Mouse (Mus musculus) thymus, adult 2 months (tissue): ENCODE measurements around the gene Cdkl3.

Experiments used
- CTCF ChIP-seq: fragments of 200-500 bp; IDR thresholded peaks from 2 replicates; pipeline ENCODE4 v1.5.1; 2012; ENCODE audit warnings: mild to moderate bottlenecking, control low read depth, low read length, moderate library complexity, borderline replicate concordance; ENCODE audit not compliant: control insufficient read depth, poor library complexity, insufficient read depth; ENCODE audit errors: extremely low read depth
- POLR2A ChIP-seq: fragments of 200-500 bp; IDR thresholded peaks from 2 replicates; pipeline ENCODE4 v1.6.1; 2012; ENCODE audit warnings: mild to moderate bottlenecking, low read length, control low read depth, moderate library complexity; ENCODE audit not compliant: control insufficient read depth, poor library complexity, insufficient read depth; ENCODE audit errors: extremely low read depth

GRCm38 (mm10) chr11:52129171-52129570, 125.2 kb downstream of the Cdkl3 start:
- TF ChIP-seq CTCF (no peak), POLR2A (no peak)
